Mouse (Mus musculus) CD4-positive, CD25-positive, alpha-beta regulatory T cell, adult 2 months (primary cell): ENCODE measurements around the gene Plekhh2.

Source experiments
- DNase-seq: peaks from one replicate; pipeline ENCODE4 v3.0.0-alpha.2; 2012; ENCODE audit warnings: low read depth, low spot score

Plekhh2 gene

GRCm38 (mm10) chr17:84642324-84642723 lies 130.6 kb downstream of the Plekhh2 start:
- no peak for DNase-seq

GRCm38 (mm10) chr17:84644292-84645050 lies 132.8 kb downstream of the Plekhh2 start:
- no peak for DNase-seq

- DNase-seq = no peak
Observed at GRCm38 (mm10) chr17:84645119-84645518, 133.4 kb downstream of the Plekhh2 start.

GRCm38 (mm10) chr17:84645894-84646293 lies 134.2 kb downstream of the Plekhh2 start:
- DNase-seq = no peak

DNA sequence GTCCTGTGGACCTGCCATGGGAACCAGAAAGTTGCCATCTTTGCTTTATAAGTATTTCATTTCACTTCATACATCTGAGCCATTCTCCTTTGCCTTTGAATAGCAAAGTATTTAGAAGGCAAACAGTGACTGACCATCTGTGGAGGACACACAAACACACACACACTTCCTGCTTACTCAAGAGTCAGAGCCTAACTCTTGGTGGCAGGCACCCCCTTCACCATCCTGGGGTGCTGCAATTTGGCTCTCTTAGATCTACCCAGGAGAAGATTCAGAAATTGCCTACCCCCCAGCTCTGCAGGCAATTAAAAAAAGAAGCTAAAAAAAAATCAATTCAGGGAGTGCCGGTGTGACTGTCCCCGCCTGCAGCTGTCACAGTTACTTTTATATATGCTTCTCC lies 134.8 kb downstream of the Plekhh2 start:
- no peak for DNase-seq

- no peak for DNase-seq
Observed at GRCm38 (mm10) chr17:84647630-84648029, 135.9 kb downstream of the Plekhh2 start.

DNA sequence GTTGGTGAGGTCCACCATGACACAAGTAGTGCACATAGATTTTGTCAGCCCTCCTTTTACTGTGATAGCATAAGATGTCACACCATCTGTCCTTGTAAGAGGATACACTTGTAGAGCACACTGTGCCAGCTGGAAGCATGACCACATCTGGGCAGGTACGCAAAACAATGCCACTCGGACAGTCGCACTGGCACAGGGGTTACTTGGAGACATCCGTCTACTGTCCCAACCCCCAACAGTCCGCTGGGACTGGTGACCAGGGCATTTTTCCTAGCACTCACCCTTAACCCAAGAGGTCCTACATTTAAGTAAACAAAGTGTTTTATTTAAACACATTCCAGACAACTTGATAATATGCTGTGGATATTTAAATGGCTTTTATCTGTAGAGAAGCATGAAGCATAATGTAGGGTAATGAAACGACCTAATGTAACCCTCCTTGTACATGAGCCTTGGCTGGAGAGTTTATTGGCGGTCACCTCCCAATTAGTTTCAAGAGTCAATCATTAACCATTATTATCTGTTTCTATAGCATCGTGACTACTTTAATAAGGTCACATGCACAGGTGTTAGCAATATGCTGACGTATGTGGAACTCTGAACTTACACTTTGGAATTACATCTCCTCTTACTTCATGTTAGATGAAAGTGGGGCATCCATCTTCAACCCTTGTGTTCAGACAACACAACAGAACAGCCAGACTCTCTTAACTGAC lies 138.8 kb downstream of the Plekhh2 start:
- DNase-seq = no peak

- DNase-seq = no peak
Observed at GRCm38 (mm10) chr17:84653544-84653943, 141.8 kb downstream of the Plekhh2 start.

DNA sequence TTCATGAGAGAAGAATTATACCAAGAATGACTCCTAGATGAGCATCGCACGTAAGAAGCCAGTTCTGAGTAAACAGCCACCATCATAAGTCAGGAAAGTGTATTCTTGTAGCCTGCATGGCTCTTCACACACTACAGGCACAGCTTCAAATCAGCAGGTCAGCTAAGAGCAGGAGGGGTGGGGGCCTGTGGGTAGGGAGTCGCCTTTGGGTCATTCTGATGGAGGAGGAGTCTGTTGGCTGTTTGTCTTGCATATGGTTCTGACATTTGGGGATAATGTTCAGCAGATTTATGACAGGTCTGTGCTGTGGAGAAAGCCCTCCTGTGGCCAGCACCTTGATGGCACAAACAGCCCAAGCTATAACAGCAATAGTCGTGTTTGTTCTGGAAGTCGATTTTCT lies 144.5 kb downstream of the Plekhh2 start:
- DNase-seq = no peak

- no peak for DNase-seq
Observed at GRCm38 (mm10) chr17:84656653-84657421, 145.1 kb downstream of the Plekhh2 start.

DNA sequence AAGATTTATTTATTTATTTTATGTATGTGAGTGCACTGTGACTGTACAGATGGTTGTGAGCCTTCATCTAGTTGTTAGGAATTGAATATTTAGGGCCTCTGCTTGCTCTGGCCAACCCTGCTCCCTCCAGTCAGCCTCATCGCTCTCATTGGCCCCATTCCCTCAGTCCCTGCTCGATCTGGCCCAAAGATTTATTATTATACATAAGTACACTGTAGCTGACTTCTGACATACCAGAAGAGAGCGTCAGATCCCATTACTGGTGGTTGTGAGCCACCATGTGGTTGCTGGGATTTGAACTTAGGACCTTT lies 145.7 kb downstream of the Plekhh2 start:
- DNase-seq = no peak

GRCm38 (mm10) chr17:84657782-84658181 lies 146.1 kb downstream of the Plekhh2 start:
- DNase-seq = no peak

DNA sequence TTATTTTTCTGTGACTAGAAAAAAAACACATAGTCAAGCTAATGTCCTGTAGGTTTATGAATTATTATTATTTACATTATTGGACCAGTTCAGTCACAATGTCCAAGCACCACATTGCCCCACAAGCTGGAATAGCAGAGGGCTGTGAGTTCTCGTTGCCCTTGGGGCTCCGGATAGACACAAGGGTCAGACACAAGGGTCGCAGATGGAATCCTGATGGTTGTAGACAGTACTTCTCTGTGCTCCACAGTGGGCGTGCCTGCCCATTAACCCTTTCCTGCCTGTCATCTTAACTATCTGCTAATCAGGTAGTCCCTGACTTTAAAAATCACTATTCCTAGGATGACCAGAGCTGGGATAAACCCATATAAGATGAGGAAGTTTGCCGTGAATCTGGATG lies 146.5 kb downstream of the Plekhh2 start:
- no peak for DNase-seq

DNA sequence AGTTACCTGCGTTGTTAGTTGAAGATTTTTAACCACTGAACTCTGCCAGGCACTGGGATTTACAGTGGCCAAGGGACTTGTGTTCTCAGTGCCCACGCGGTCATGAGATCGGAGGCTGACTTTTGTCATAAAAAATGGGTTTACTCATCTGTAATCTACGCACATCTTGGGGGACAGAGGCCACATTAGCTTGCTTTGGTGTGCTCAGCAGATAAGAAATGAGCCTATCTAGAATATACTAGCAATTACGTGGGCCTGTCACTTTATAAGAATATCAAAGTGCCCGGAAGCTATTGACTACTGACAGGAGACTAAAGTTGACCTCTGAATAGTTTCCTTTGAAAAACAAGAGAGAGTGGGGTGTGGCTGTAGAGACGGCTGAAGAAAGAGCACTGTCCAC lies 147.3 kb downstream of the Plekhh2 start:
- no peak for DNase-seq

DNA sequence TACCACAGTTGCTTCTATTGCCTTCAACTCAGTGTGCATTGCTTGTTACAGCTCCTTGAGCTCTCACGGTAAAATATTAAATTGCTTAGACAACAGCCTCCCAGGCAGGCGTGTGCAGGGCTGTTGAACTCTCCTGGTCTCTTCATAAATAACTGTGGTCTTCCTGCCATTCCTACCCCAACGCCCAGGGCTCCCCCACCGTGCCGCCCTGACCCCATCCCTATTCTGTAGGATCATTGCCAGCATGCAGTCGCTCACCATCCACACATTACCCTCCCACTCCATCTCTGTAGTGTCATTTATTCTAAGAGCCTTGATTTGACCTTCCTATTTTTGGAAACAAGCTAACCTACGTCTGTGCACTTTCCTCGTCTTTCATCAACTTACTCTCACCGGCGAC lies 153.4 kb downstream of the Plekhh2 start:
- no peak for DNase-seq

DNA sequence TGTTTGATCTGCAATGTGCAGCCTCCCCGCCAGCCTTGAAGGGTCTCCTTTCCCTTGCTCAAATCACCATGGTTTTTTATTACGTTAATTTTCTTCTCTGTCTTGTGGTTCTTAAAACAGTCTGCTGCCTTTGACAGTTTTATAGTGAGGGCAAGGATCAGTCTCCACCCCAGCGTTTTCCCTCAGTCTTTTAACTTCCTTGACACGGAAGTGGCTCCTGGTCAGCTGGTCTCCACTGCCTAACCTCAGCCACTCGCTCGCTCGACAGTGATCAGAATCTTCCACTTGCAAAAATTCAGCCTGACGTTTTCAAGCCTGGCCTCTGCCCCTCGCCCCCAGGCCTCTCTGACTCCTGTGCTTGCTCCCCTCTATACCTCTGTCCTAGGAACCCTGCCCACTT lies 154.0 kb downstream of the Plekhh2 start:
- DNase-seq = no peak

GRCm38 (mm10) chr17:84667848-84668247 lies 156.2 kb downstream of the Plekhh2 start:
- no peak for DNase-seq
